Mouse (Mus musculus) embryonic facial prominence, embryonic 14.5 days (tissue): ENCODE data around the gene Baiap2. TPM values are rescaled to one million over a fixed set of nuclear protein-coding genes. Genes with fewer than 3 reads are reported as not detected.

Experiments
- ATAC-seq: fragments of 200-750 bp; cut with Nextera tagmentation; 2 replicates; pipeline ENCODE4 v1.8.0; 2017; ENCODE audit warnings: low read depth, moderate number of reproducible peaks, moderate TSS enrichment
- DNase-seq: peaks from one replicate; pipeline ENCODE4 v3.0.0-alpha.2; 2015; ENCODE audit warnings: low spot score
- H3K27ac ChIP-seq: fragments of 300-500 bp; sonication (generic); replicated peaks from 2 replicates; pipeline ENCODE4 v1.5.1; 2014; ENCODE audit warnings: low read depth, mild to moderate bottlenecking, low read length, moderate library complexity
- H3K27me3 ChIP-seq: fragments of 300-500 bp; sonication (generic); replicated peaks from 2 replicates; pipeline ENCODE4 v1.6.1; 2014; ENCODE audit warnings: low read length; ENCODE audit not compliant: control insufficient read depth, insufficient read depth
- H3K36me3 ChIP-seq: fragments of 300-500 bp; sonication (generic); 2 replicates; pipeline ENCODE4 v1.6.1; 2014; ENCODE audit warnings: low read length, mixed read lengths; ENCODE audit not compliant: control insufficient read depth, insufficient read depth
- H3K4me1 ChIP-seq: fragments of 300-500 bp; sonication (generic); 2 replicates; pipeline ENCODE4 v1.6.1; 2014; ENCODE audit warnings: antibody characterized with exemption, low read length; ENCODE audit not compliant: control insufficient read depth, insufficient read depth
- H3K4me2 ChIP-seq: fragments of 300-500 bp; sonication (generic); 2 replicates; pipeline ENCODE4 v1.6.1; 2014; ENCODE audit warnings: low read depth, mild to moderate bottlenecking, low read length, moderate library complexity, mixed read lengths
- H3K4me3 ChIP-seq: fragments of 300-500 bp; sonication (generic); 2 replicates; pipeline ENCODE4 v1.5.1; 2014; ENCODE audit warnings: low read depth, mild to moderate bottlenecking, low read length
- H3K9ac ChIP-seq: fragments of 300-500 bp; sonication (generic); 2 replicates; pipeline ENCODE4 v1.6.1; 2014; ENCODE audit warnings: low read depth, mild to moderate bottlenecking, low read length, moderate library complexity, mixed read lengths
- H3K9me3 ChIP-seq: fragments of 300-500 bp; sonication (generic); 2 replicates; pipeline ENCODE4 v1.6.1; 2016; ENCODE audit warnings: low read length; ENCODE audit not compliant: control insufficient read depth
- WGBS: fragments of 180-500 bp; shearing (Covaris S2); extraction: QIAGEN DNeasy Blood & Tissue Kit; methylation state at CpG from one replicate; pipeline ENCODE4 v1.1.7; 2014; 5-methylcytosine and 5-hydroxymethylcytosine counted together
- microRNA counts: library from miRNA; unstranded; fragments of <30 nt; microRNA quantifications from one replicate; lab custom pipeline; 2017
- microRNA-seq: library from miRNA; unstranded; fragments of <30 nt; microRNA quantifications from one replicate; pipeline ENCODE4, GENCODE M21; 2016; ENCODE audit warnings: borderline number of aligned reads
- polyA plus RNA-seq: library from polyadenylated mRNA; unstranded; fragments of >200 nt; fragmentation: Nextera tagmentation; extraction: Ambion mirVana; gene quantifications from 2 replicates; pipeline ENCODE4 v1.2.1, GENCODE M21; 2014

The Baiap2 gene
- polyA plus RNA-seq, 1 experiment from 2014 or later = 26.5 TPM

- Histone ChIP-seq H3K4me3 (no peak overlapping the region), H3K9ac (no peak overlapping the region), H3K27ac (no peak overlapping the region), H3K27me3 (peaks cover 3% of the 10 kb centered on the region; the same call in 1 of the 2 replicates), H3K4me1 (peaks cover 4% of the 10 kb centered on the region; the same call in 1 of the 2 replicates), H3K36me3 (no peaks in the 10 kb centered on the region), H3K4me2 (no peak overlapping the region), H3K9me3 (no peaks in the 10 kb centered on the region)
- DNase-seq = no peak
- ATAC-seq = no peak
- 80% methylated on average over 4 of the region's 4 CpGs for WGBS
Observed at GRCm38 (mm10) chr11:120053846-120054245, 111.3 kb downstream of the Baiap2 start.

GRCm38 (mm10) chr11:120055953-120056732 lies 113.6 kb downstream of the Baiap2 start:
- H3K27ac ChIP-seq = no peak overlapping the region
- 72% methylated on average over 12 of the region's 12 CpGs for WGBS
- H3K4me3 ChIP-seq = no peak overlapping the region
- no peaks in the 10 kb centered on the region for H3K27me3 ChIP-seq
- peaks cover 4% of the 10 kb centered on the region; the same call in 1 of the 2 replicates for H3K4me1 ChIP-seq
- ATAC-seq (no peak), DNase-seq (no peak)
- H3K36me3 ChIP-seq = no peaks in the 10 kb centered on the region
- no peaks in the 10 kb centered on the region for H3K9me3 ChIP-seq
- H3K9ac ChIP-seq = no peak overlapping the region
- no peak overlapping the region for H3K4me2 ChIP-seq

MicroRNAs within 50 kb of the gene (microRNA counts, 519-probe panel; counts per million panel counts)
- microRNA mmu-miR-338-3p (lab: Ali Mortazavi, UCI) (2,781 counts per million, percentile 61 among the panel's probes with 10 or more counts), microRNA mmu-miR-338-5p (lab: Ali Mortazavi, UCI) (2,196 counts per million, percentile 30 among the panel's probes with 10 or more counts)

Small RNA genes within 50 kb of the gene (microRNA-seq; reads per million reads assigned to microRNA genes)
- gene Mir3065 (not detected), gene Mir338 (not detected)

Other genes starting within 250 kb of the Baiap2 start
- gene Chmp6, start 29.3 kb upstream of the Baiap2 start, polyA plus RNA-seq = 77.9 and 89.3 TPM in 2 replicates
- 8.7 and 10.8 TPM in 2 replicates for gene Aatk, start 104.4 kb downstream of the Baiap2 start, polyA plus RNA-seq
- 23.7 and 28.2 TPM in 2 replicates for gene Cep131, start 144.1 kb downstream of the Baiap2 start, polyA plus RNA-seq
- gene Tepsin, start 156.0 kb downstream of the Baiap2 start, polyA plus RNA-seq = 13.1 and 14.1 TPM in 2 replicates
- 76.4 and 88.7 TPM in 2 replicates for gene Ndufaf8, start 156.2 kb downstream of the Baiap2 start, polyA plus RNA-seq
- gene Slc38a10, start 208.6 kb downstream of the Baiap2 start, polyA plus RNA-seq = 78.8 and 86.4 TPM in 2 replicates